Mouse (Mus musculus) ES-E14 (cell line): ENCODE measurements around the gene Tek.

Experiments used
- HCFC1 ChIP-seq: IDR thresholded peaks from 2 replicates; pipeline ENCODE4 v1.6.1; 2012; ENCODE audit warnings: low read length, inconsistent platforms, borderline replicate concordance; ENCODE audit not compliant: insufficient read depth
- ZNF384 ChIP-seq: IDR thresholded peaks from 2 replicates; pipeline ENCODE4 v1.6.1; 2012; ENCODE audit warnings: low read depth, low read length, inconsistent platforms

DNA sequence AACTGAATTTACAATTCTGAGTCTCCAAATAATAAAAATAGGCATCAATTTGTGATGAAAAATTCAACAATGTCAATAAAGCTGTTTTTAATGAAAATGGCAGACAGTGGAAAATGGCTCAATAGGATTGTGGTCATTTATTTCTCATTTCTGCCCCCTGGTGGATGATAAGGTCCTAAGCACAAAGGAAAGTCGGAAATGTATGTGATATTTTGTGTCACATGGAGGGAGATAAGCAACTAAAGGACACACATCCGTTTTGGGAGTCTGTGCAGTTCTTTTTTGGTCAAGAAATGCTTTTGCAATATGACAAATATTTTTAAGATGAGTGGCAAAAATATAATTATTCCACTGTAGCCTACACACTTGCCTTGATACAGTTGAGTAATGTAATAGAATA is 161.7 kb downstream of the Tek start:
- TF ChIP-seq HCFC1 (no peak), ZNF384 (no peak)
